Mouse (Mus musculus) cerebellum, adult 9-10 months (tissue): Measurements from ENCODE around the gene Olfr857.
"Not testable (repeated sequence)": the region's sequence is repeated elsewhere in the genome, so short reads cannot be mapped to it uniquely, and the experiment has no call there.

Experiments used
- DNase-seq: peaks from one replicate; pipeline ENCODE4 v3.0.0; 2022

Olfr857 gene

GRCm38 (mm10) chr9:19709133-19709532, at the start of gene Olfr857:
Olfr857 (plus strand) TSS chr9:19709433.
- no peak for DNase-seq

- no peak for DNase-seq
Measured at GRCm38 (mm10) chr9:19690281-19690680, 19.0 kb upstream of the Olfr857 start.

GRCm38 (mm10) chr9:19691426-19691825, 17.8 kb upstream of the Olfr857 start:
- no peak for DNase-seq

- no peak for DNase-seq
Measured at GRCm38 (mm10) chr9:19692430-19692829, 16.8 kb upstream of the Olfr857 start.

- not testable (repeated sequence) for DNase-seq
Measured at GRCm38 (mm10) chr9:19694285-19694684, 14.9 kb upstream of the Olfr857 start.

- not testable (repeated sequence) for DNase-seq
Measured at GRCm38 (mm10) chr9:19694898-19695379, 14.3 kb upstream of the Olfr857 start.

GRCm38 (mm10) chr9:19704546-19704945, 4.7 kb upstream of the Olfr857 start:
- not testable (repeated sequence) for DNase-seq
